Mouse (Mus musculus): ENCODE data around the gene Tbx19.

- TF ChIP-seq EP300 (IDR thresholded peaks at IDR 0.05; ENCODE audit: insufficient read depth, low read depth, low read length) (no peak), CTCF (IDR thresholded peaks at IDR 0.05; ENCODE audit: low read depth, low read length) (no peak)
These were observed 18.7 kb upstream of the Tbx19 start for GRCm38 (mm10) chr1:165179321-165179720.
